Comparison of ENCODE assay signal across 24 mouse cellular contexts in the genomic region with DNA sequence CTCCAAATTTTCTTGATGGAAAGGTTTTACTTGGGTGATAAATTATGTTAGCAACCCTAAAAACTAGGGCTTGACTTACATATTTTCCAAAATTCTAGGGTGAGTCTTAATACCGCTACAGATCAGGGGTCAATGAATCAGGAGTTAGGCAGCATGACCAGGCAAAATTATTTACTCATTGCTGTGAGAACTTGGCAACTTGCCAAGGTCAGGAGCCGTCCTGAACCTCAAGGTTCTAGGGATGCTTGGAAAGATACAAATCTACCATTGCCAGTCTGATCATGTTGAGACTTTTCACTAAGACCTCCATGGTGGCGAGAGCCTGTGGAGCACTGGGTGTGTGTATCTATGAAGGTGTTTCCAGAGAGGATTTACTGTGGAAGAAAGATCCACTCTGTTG. TPM values are rescaled to one million over a fixed set of nuclear protein-coding genes. Genes with fewer than 3 reads are reported as not detected.
DNase-seq lines count a peak whose midpoint lies in the region; ATAC-seq lines count a peak whose summit lies in the region.
"Had no signal": no experiment of that assay in that cellular context is flagged by ENCODE, and none has a peak within 500 bp of the region (broad histone marks: within the 10 kb centered on the region; RNA-seq: fewer than 3 reads in every experiment).

No protein-coding gene starts in this region.

- H3K4me2 ChIP-seq in forebrain, embryonic 14.5 days (ENCODE audit: low read length): no peak overlapping the region
- no peak overlapping the region for H3K4me2 ChIP-seq in forebrain, embryonic 12.5 days
- H3K4me2 ChIP-seq in midbrain, embryonic 14.5 days (ENCODE audit: low read length): no peak overlapping the region
- no peak overlapping the region for H3K4me2 ChIP-seq in midbrain, embryonic 11.5 days
- H3K4me2 ChIP-seq: heart, embryonic 11.5 days; liver, embryonic 12.5 days; lung, embryonic 14.5 days had no signal

- DNase-seq in forebrain, embryonic 14.5 days (ENCODE audit: low spot score): no peak
- DNase-seq in midbrain, embryonic 14.5 days: peak; percentile 14
- DNase-seq in midbrain, embryonic 11.5 days (ENCODE audit: low spot score, missing footprints): no peak
- peak; percentile 26 for DNase-seq in adrenal gland, postnatal 25 days
- no peak for DNase-seq in ovary, postnatal 10 days (ENCODE audit: low spot score)
- no peak for DNase-seq in natural killer cell, adult 2 months (ENCODE audit: low spot score in 2 of 2)
- DNase-seq: B cell, adult 2 months; cerebellum, adult 18-20 months; cerebellum, postnatal 36 days; heart, postnatal 14 days; layer of hippocampus, postnatal 36 days; lung, embryonic 14.5 days; lung, postnatal 4 days; thymus, postnatal 36 days had no signal

- no peaks in the 10 kb centered on the region for H3K27me3 ChIP-seq in forebrain, embryonic 14.5 days (replicated peaks; ENCODE audit: control insufficient read depth, insufficient read depth, low read length)
- H3K27me3 ChIP-seq in forebrain, embryonic 12.5 days: no peaks in the 10 kb centered on the region
- H3K27me3 ChIP-seq in midbrain, embryonic 14.5 days (ENCODE audit: control insufficient read depth, insufficient read depth, low read length): no peaks in the 10 kb centered on the region
- H3K27me3 ChIP-seq in midbrain, embryonic 11.5 days (ENCODE audit: control insufficient read depth, insufficient read depth, low read length): no peaks in the 10 kb centered on the region

- no peaks in the 10 kb centered on the region for H3K36me3 ChIP-seq in forebrain, embryonic 14.5 days (ENCODE audit: control insufficient read depth, insufficient read depth, low read length)
- no peaks in the 10 kb centered on the region for H3K36me3 ChIP-seq in forebrain, embryonic 12.5 days (replicated peaks)
- H3K36me3 ChIP-seq in midbrain, embryonic 14.5 days (ENCODE audit: control insufficient read depth, insufficient read depth, low read length): no peaks in the 10 kb centered on the region
- H3K36me3 ChIP-seq in midbrain, embryonic 11.5 days (ENCODE audit: control insufficient read depth, insufficient read depth, low read length): no peaks in the 10 kb centered on the region
- H3K36me3 ChIP-seq: liver, embryonic 12.5 days had no signal

- no peak overlapping the region for H3K9ac ChIP-seq in forebrain, embryonic 14.5 days (ENCODE audit: low read length)
- H3K9ac ChIP-seq in forebrain, embryonic 12.5 days: no peak overlapping the region
- H3K9ac ChIP-seq in midbrain, embryonic 14.5 days (replicated peaks; ENCODE audit: low read length): no peak overlapping the region
- H3K9ac ChIP-seq in midbrain, embryonic 11.5 days (ENCODE audit: low read length): no peak overlapping the region
- H3K9ac ChIP-seq: liver, embryonic 12.5 days; lung, embryonic 14.5 days had no signal

- no peak overlapping the region for H3K27ac ChIP-seq in forebrain, embryonic 14.5 days (ENCODE audit: low read depth, low read length)
- H3K27ac ChIP-seq in forebrain, embryonic 12.5 days: no peak overlapping the region
- peak overlapping the region; percentile 38; the same call in 1 of the 2 replicates for H3K27ac ChIP-seq in midbrain, embryonic 14.5 days (replicated peaks; ENCODE audit: low read depth, low read length)
- H3K27ac ChIP-seq in midbrain, embryonic 11.5 days (ENCODE audit: low read depth, low read length): no peak overlapping the region
- H3K27ac ChIP-seq: liver, embryonic 12.5 days had no signal

- ATAC-seq in forebrain, embryonic 14.5 days: 0 out of 2 replicates have a peak, but pooled peaks have one; percentile 1
- no peak for ATAC-seq in forebrain, embryonic 12.5 days (ENCODE audit: low FRiP score)
- no peak for ATAC-seq in midbrain, embryonic 14.5 days (ENCODE audit: low FRiP score, low TSS enrichment)
- ATAC-seq in midbrain, embryonic 11.5 days (ENCODE audit: low FRiP score): no peak
- ATAC-seq: liver, embryonic 12.5 days had no signal

- H3K4me3 ChIP-seq in forebrain, embryonic 14.5 days (ENCODE audit: low read depth, low read length): no peak overlapping the region
- H3K4me3 ChIP-seq in forebrain, embryonic 12.5 days (replicated peaks): no peak overlapping the region
- no peak overlapping the region for H3K4me3 ChIP-seq in midbrain, embryonic 14.5 days (replicated peaks; ENCODE audit: low read depth, low read length)
- no peak overlapping the region for H3K4me3 ChIP-seq in midbrain, embryonic 11.5 days (ENCODE audit: low read depth, low read length)
- H3K4me3 ChIP-seq: erythroblast, embryonic 14.5 days; liver, embryonic 12.5 days had no signal

- WGBS in forebrain, embryonic 14.5 days: 68% methylated on average over 3 of the region's 3 CpGs
- 81% methylated on average over 3 of the region's 3 CpGs for WGBS in forebrain, embryonic 12.5 days
- 51% methylated on average over 3 of the region's 3 CpGs for WGBS in midbrain, embryonic 14.5 days
- 66% methylated on average over 3 of the region's 3 CpGs for WGBS in midbrain, embryonic 11.5 days

- no peaks in the 10 kb centered on the region; the same call in 1 of the 2 replicates for H3K4me1 ChIP-seq in forebrain, embryonic 14.5 days (ENCODE audit: control insufficient read depth, insufficient read depth, low read length)
- H3K4me1 ChIP-seq in forebrain, embryonic 12.5 days: peaks cover 15% of the 10 kb centered on the region
- H3K4me1 ChIP-seq in midbrain, embryonic 14.5 days (ENCODE audit: control insufficient read depth, insufficient read depth, low read length): peaks cover 13% of the 10 kb centered on the region
- H3K4me1 ChIP-seq in midbrain, embryonic 11.5 days (ENCODE audit: control insufficient read depth, insufficient read depth, low read length): peaks cover 10% of the 10 kb centered on the region; the same call in 1 of the 2 replicates
- H3K4me1 ChIP-seq: liver, embryonic 12.5 days had no signal

- no peaks in the 10 kb centered on the region for H3K9me3 ChIP-seq in forebrain, embryonic 14.5 days (replicated peaks; ENCODE audit: control insufficient read depth, low read length)
- no peaks in the 10 kb centered on the region for H3K9me3 ChIP-seq in forebrain, embryonic 12.5 days
- H3K9me3 ChIP-seq in midbrain, embryonic 14.5 days (ENCODE audit: control insufficient read depth, low read length): no peaks in the 10 kb centered on the region
- H3K9me3 ChIP-seq in midbrain, embryonic 11.5 days (ENCODE audit: control insufficient read depth, low read length): no peaks in the 10 kb centered on the region
- H3K9me3 ChIP-seq: liver, embryonic 12.5 days had no signal

RNA-seq across cellular contexts. Expression of a gene that starts 11.5 kb away (rescaled TPM):
- 0.72 and 1.7 TPM in 2 replicates for polyA plus RNA-seq in forebrain, embryonic 14.5 days (2014; fragmentation: Nextera tagmentation; extraction: Ambion mirVana)
- 0.51 and 0.70 TPM in 2 replicates for polyA plus RNA-seq in forebrain, embryonic 12.5 days (2016; fragmentation: Nextera tagmentation; extraction: Ambion mirVana)
- polyA plus RNA-seq in midbrain, embryonic 14.5 days (2014; fragmentation: Nextera tagmentation; extraction: Ambion mirVana): 3.5 TPM in 2 replicates
- 0.26 and 0.34 TPM in 2 replicates for polyA plus RNA-seq in midbrain, embryonic 11.5 days (2014; fragmentation: Nextera tagmentation; extraction: Ambion mirVana)
- not detected in 2 replicates for total RNA-seq in adrenal gland, postnatal 25 days (2021)
- total RNA-seq: monocyte, adult 5-6 weeks had no signal
- polyA plus RNA-seq: erythroblast, embryonic 14.5 days; heart, embryonic 11.5 days had no signal

RNA-seq across cellular contexts. Expression of a gene that starts 32.2 kb away (rescaled TPM):
- polyA plus RNA-seq in forebrain, embryonic 14.5 days (2014; fragmentation: Nextera tagmentation; extraction: Ambion mirVana): not detected in 2 replicates
- not detected in 2 replicates for polyA plus RNA-seq in forebrain, embryonic 12.5 days (2016; fragmentation: Nextera tagmentation; extraction: Ambion mirVana)
- not detected in 2 replicates for polyA plus RNA-seq in midbrain, embryonic 14.5 days (2014; fragmentation: Nextera tagmentation; extraction: Ambion mirVana)
- not detected in 2 replicates for polyA plus RNA-seq in midbrain, embryonic 11.5 days (2014; fragmentation: Nextera tagmentation; extraction: Ambion mirVana)
- not detected in 2 replicates for total RNA-seq in adrenal gland, postnatal 25 days (2021)
- total RNA-seq: gastrocnemius, postnatal 4 days; layer of hippocampus, postnatal 36 days; left cerebral cortex, postnatal 36 days; monocyte, adult 5-6 weeks had no signal
- polyA plus RNA-seq: erythroblast, embryonic 14.5 days; heart, embryonic 11.5 days; intestine, embryonic 14.5 days; liver, embryonic 12.5 days; neural tube, embryonic 14.5 days; testis, adult 2 months had no signal

Comparison
In these comparisons a context has a peak if more than half of its experiments do, and no peak if none do; other contexts are left out.
1. DNase-seq: peak in midbrain, embryonic 14.5 days (single experiment) and adrenal gland, postnatal 25 days (single experiment); none in forebrain, embryonic 14.5 days (single experiment), midbrain, embryonic 11.5 days (single experiment), ovary, postnatal 10 days (single experiment) and natural killer cell, adult 2 months (0 of 2).